Mouse (Mus musculus): ENCODE data around the gene Pacrg. TPM values are rescaled to one million over a fixed set of nuclear protein-coding genes. Genes with fewer than 3 reads are reported as not detected.

The Pacrg gene
- polyA plus RNA-seq, 1 experiment from 2014 or later, result 1.1 TPM

- no peak overlapping the region for H3K4me2 ChIP-seq (ENCODE audit: low read depth, low read length)
- no peaks in the 10 kb centered on the region for H3K9me3 ChIP-seq (replicated peaks; ENCODE audit: control insufficient read depth, low read length)
- H3K27ac ChIP-seq (ENCODE audit: low read length), result peak overlapping the region; percentile 96
- H3K4me1 ChIP-seq (ENCODE audit: control insufficient read depth, insufficient read depth, low read length), result peaks cover 29% of the 10 kb centered on the region
- no peaks in the 10 kb centered on the region for H3K36me3 ChIP-seq (ENCODE audit: control insufficient read depth, insufficient read depth)
- ATAC-seq (replicated peaks; ENCODE audit: extremely low read depth, insufficient read depth, low FRiP score), result peak; percentile 85
- H3K4me3 ChIP-seq (ENCODE audit: low read length), result no peak overlapping the region
- WGBS, result 64% methylated on average over 2 of the region's 2 CpGs
- H3K9ac ChIP-seq (ENCODE audit: low read length), result peak overlapping the region; percentile 49
- no peaks in the 10 kb centered on the region for H3K27me3 ChIP-seq (ENCODE audit: control insufficient read depth, insufficient read depth, low read length)
These were observed 338.7 kb downstream of the Pacrg start for GRCm38 (mm10) chr17:10501439-10501838.

GRCm38 (mm10) chr17:10500795-10501432 is 339.2 kb downstream of the Pacrg start:
- peak overlapping the region; percentile 49 for H3K9ac ChIP-seq (ENCODE audit: low read length)
- ATAC-seq (replicated peaks; ENCODE audit: extremely low read depth, insufficient read depth, low FRiP score), result peak; percentile 75

GRCm38 (mm10) chr17:10498935-10499655 is 341.0 kb downstream of the Pacrg start:
- peak overlapping the region; percentile 15; the same call in 1 of the 2 replicates for H3K27ac ChIP-seq (ENCODE audit: low read length)
- H3K36me3 ChIP-seq (ENCODE audit: control insufficient read depth, insufficient read depth), result no peaks in the 10 kb centered on the region
- H3K9me3 ChIP-seq (replicated peaks; ENCODE audit: control insufficient read depth, low read length), result no peaks in the 10 kb centered on the region
- no peak overlapping the region for H3K4me3 ChIP-seq (ENCODE audit: low read length)
- WGBS, result 66% methylated on average over 6 of the region's 6 CpGs
- H3K4me2 ChIP-seq (ENCODE audit: low read depth, low read length), result no peak overlapping the region
- H3K27me3 ChIP-seq (ENCODE audit: control insufficient read depth, insufficient read depth, low read length), result no peaks in the 10 kb centered on the region
- peaks cover 33% of the 10 kb centered on the region for H3K4me1 ChIP-seq (ENCODE audit: control insufficient read depth, insufficient read depth, low read length)
- ATAC-seq (replicated peaks; ENCODE audit: extremely low read depth, insufficient read depth, low FRiP score), result no peak
- no peak overlapping the region for H3K9ac ChIP-seq (ENCODE audit: low read length)

More at GRCm38 (mm10) chr17:10500795-10501432, 339.2 kb downstream of the Pacrg start:
- H3K9me3 ChIP-seq (replicated peaks; ENCODE audit: control insufficient read depth, low read length), result no peaks in the 10 kb centered on the region
- WGBS, result 36% methylated on average over 12 of the region's 12 CpGs
- H3K27me3 ChIP-seq (ENCODE audit: control insufficient read depth, insufficient read depth, low read length), result no peaks in the 10 kb centered on the region
- no peak overlapping the region for H3K4me3 ChIP-seq (ENCODE audit: low read length)
- no peaks in the 10 kb centered on the region for H3K36me3 ChIP-seq (ENCODE audit: control insufficient read depth, insufficient read depth)
- no peak overlapping the region for H3K4me2 ChIP-seq (ENCODE audit: low read depth, low read length)
- peaks cover 33% of the 10 kb centered on the region for H3K4me1 ChIP-seq (ENCODE audit: control insufficient read depth, insufficient read depth, low read length)
- peak overlapping the region; percentile 96 for H3K27ac ChIP-seq (ENCODE audit: low read length)

GRCm38 (mm10) chr17:10497781-10498420 is 342.2 kb downstream of the Pacrg start:
- peak overlapping the region; percentile 2 for H3K9ac ChIP-seq (ENCODE audit: low read length)
- 26% methylated on average over 4 of the region's 4 CpGs for WGBS

GRCm38 (mm10) chr17:10496066-10496465 is 344.0 kb downstream of the Pacrg start:
- Histone ChIP-seq H3K36me3 (ENCODE audit: control insufficient read depth, insufficient read depth) (no peaks in the 10 kb centered on the region), H3K27me3 (ENCODE audit: control insufficient read depth, insufficient read depth, low read length) (no peaks in the 10 kb centered on the region), H3K4me2 (ENCODE audit: low read depth, low read length) (no peak overlapping the region), H3K4me3 (ENCODE audit: low read length) (no peak overlapping the region), H3K27ac (ENCODE audit: low read length) (no peak overlapping the region), H3K9ac (ENCODE audit: low read length) (no peak overlapping the region), H3K4me1 (ENCODE audit: control insufficient read depth, insufficient read depth, low read length) (peaks cover 35% of the 10 kb centered on the region), H3K9me3 (replicated peaks; ENCODE audit: control insufficient read depth, low read length) (no peaks in the 10 kb centered on the region)
- 79% methylated on average over 8 of the region's 8 CpGs for WGBS
- no peak for ATAC-seq (replicated peaks; ENCODE audit: extremely low read depth, insufficient read depth, low FRiP score)

More at GRCm38 (mm10) chr17:10497781-10498420, 342.2 kb downstream of the Pacrg start:
- Histone ChIP-seq H3K27ac (ENCODE audit: low read length) (peak overlapping the region; percentile 67), H3K4me2 (ENCODE audit: low read depth, low read length) (no peak overlapping the region), H3K4me3 (ENCODE audit: low read length) (no peak overlapping the region), H3K9me3 (replicated peaks; ENCODE audit: control insufficient read depth, low read length) (no peaks in the 10 kb centered on the region), H3K36me3 (ENCODE audit: control insufficient read depth, insufficient read depth) (no peaks in the 10 kb centered on the region), H3K27me3 (ENCODE audit: control insufficient read depth, insufficient read depth, low read length) (no peaks in the 10 kb centered on the region), H3K4me1 (ENCODE audit: control insufficient read depth, insufficient read depth, low read length) (peaks cover 38% of the 10 kb centered on the region)
- no peak for ATAC-seq (replicated peaks; ENCODE audit: extremely low read depth, insufficient read depth, low FRiP score)

GRCm38 (mm10) chr17:10495588-10495987 is 344.5 kb downstream of the Pacrg start:
- Histone ChIP-seq H3K9ac (ENCODE audit: low read length) (0 out of 2 replicates have a peak overlapping the region, but pooled peaks have one; percentile 33), H3K4me1 (ENCODE audit: control insufficient read depth, insufficient read depth, low read length) (peaks cover 36% of the 10 kb centered on the region), H3K27me3 (ENCODE audit: control insufficient read depth, insufficient read depth, low read length) (no peaks in the 10 kb centered on the region), H3K4me2 (ENCODE audit: low read depth, low read length) (no peak overlapping the region), H3K36me3 (ENCODE audit: control insufficient read depth, insufficient read depth) (no peaks in the 10 kb centered on the region), H3K4me3 (ENCODE audit: low read length) (no peak overlapping the region), H3K27ac (ENCODE audit: low read length) (no peak overlapping the region), H3K9me3 (replicated peaks; ENCODE audit: control insufficient read depth, low read length) (no peaks in the 10 kb centered on the region)
- 55% methylated on average over 8 of the region's 8 CpGs for WGBS
- no peak for ATAC-seq (replicated peaks; ENCODE audit: extremely low read depth, insufficient read depth, low FRiP score)

- Histone ChIP-seq H3K4me2 (ENCODE audit: low read depth, low read length) (no peak overlapping the region), H3K27ac (ENCODE audit: low read length) (peak overlapping the region; percentile 28), H3K36me3 (ENCODE audit: control insufficient read depth, insufficient read depth) (no peaks in the 10 kb centered on the region), H3K27me3 (ENCODE audit: control insufficient read depth, insufficient read depth, low read length) (no peaks in the 10 kb centered on the region), H3K9me3 (replicated peaks; ENCODE audit: control insufficient read depth, low read length) (no peaks in the 10 kb centered on the region), H3K4me3 (ENCODE audit: low read length) (no peak overlapping the region), H3K9ac (ENCODE audit: low read length) (no peak overlapping the region), H3K4me1 (ENCODE audit: control insufficient read depth, insufficient read depth, low read length) (peaks cover 36% of the 10 kb centered on the region)
- 8% methylated on average over 3 of the region's 3 CpGs for WGBS
- peak; percentile 68 for ATAC-seq (replicated peaks; ENCODE audit: extremely low read depth, insufficient read depth, low FRiP score)
These were observed 347.0 kb downstream of the Pacrg start for GRCm38 (mm10) chr17:10493124-10493523.

GRCm38 (mm10) chr17:10490374-10491169 is 349.5 kb downstream of the Pacrg start:
- Histone ChIP-seq H3K27me3 (ENCODE audit: control insufficient read depth, insufficient read depth, low read length) (no peaks in the 10 kb centered on the region), H3K9me3 (replicated peaks; ENCODE audit: control insufficient read depth, low read length) (no peaks in the 10 kb centered on the region), H3K27ac (ENCODE audit: low read length) (no peak overlapping the region), H3K4me2 (ENCODE audit: low read depth, low read length) (no peak overlapping the region), H3K4me3 (ENCODE audit: low read length) (no peak overlapping the region), H3K36me3 (ENCODE audit: control insufficient read depth, insufficient read depth) (no peaks in the 10 kb centered on the region), H3K4me1 (ENCODE audit: control insufficient read depth, insufficient read depth, low read length) (peaks cover 22% of the 10 kb centered on the region), H3K9ac (ENCODE audit: low read length) (no peak overlapping the region)
- no peak for ATAC-seq (replicated peaks; ENCODE audit: extremely low read depth, insufficient read depth, low FRiP score)
- 65% methylated on average over 8 of the region's 8 CpGs for WGBS
